Mouse (Mus musculus) kidney, adult 2 months (tissue): ENCODE data around the gene Hdx.

Experiments used
- CTCF ChIP-seq: fragments of 200-500 bp; conservative IDR thresholded peaks from 2 replicates; pipeline ENCODE4 v1.5.1; 2011; ENCODE audit warnings: low read depth, mild to moderate bottlenecking, control low read depth, low read length, moderate library complexity, mixed read lengths; ENCODE audit not compliant: insufficient read depth, insufficient read length
- POLR2A ChIP-seq: fragments of 200-500 bp; IDR thresholded peaks from one replicate; pipeline ENCODE4 v1.6.1; 2011; ENCODE audit warnings: low read depth, low read length, control low read depth

DNA sequence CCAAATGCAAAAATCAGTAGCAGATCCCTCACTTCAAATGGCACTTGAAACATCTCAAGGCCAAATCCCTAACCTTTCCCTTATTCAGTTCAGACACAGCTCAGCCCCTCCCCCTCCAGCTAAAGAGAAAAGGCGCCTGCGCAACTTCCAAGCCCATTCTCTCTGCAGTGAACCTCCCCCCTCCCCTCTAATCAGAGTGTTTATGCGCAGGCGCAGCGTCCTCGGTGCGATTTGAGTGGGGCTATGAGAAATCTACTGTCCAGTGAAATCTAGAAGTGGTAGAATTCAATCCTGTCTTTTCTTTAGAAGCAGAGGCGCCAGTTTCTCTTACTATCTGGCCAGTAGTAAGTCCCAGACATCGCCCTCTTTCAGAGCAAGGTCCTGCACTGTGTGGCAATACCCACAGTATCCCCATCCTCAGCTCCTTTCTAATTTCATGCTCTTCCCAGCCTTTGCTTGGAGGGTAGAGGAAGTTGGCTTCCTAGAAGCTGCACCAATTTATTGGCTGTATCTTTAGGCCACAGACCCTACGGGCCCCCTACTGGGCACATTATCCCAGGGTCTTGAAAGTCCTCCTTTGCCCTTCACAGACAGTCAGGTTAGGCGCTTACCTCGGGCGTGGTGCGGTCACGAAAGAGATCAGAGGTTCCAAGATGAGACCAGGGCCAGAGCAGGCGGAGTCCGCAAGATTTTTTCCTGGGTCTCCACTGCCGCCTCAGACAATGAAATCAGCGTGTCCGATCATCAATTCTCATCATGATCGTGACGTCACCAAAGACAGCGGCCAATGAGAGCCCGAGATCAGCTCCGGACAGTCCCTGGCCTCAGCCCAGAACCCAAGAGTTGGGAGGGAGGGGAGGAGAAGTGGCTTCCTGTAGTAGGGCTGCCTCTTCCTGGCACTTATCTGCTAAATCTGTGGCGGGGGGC is at the start of gene Hdx:
- TF ChIP-seq CTCF (no peak), POLR2A (no peak)
